Mouse (Mus musculus): Measurements from ENCODE around the gene Olfr160. TPM values are rescaled to one million over a fixed set of nuclear protein-coding genes. Genes with fewer than 3 reads are reported as not detected.

Olfr160 gene
- total RNA-seq, 2 experiments from 2014 or later, result not detected

Other genes starting within 250 kb of the Olfr160 start
- 10 to 100 TPM; 20.0 to 21.6 TPM for gene Msantd2, start 226.9 kb downstream of the Olfr160 start, total RNA-seq (2021)
- gene Esam, start 188.2 kb downstream of the Olfr160 start, total RNA-seq (2021), result 10 to 100 TPM; 17.2 to 17.8 TPM
- gene Vsig2, start 177.0 kb downstream of the Olfr160 start, total RNA-seq (2021), result 1 to 10 TPM; 2.8 to 4.4 TPM
- 1,000 to 10,000 TPM; 1,702 to 1,721 TPM for gene Nrgn, start 163.3 kb downstream of the Olfr160 start, total RNA-seq (2021)
- 10 to 100 TPM; 11.7 to 12.3 TPM for gene Siae, start 160.6 kb downstream of the Olfr160 start, total RNA-seq (2021)
- 1 to 10 TPM; 2.3 to 2.8 TPM for gene Spa17, start 102.5 kb downstream of the Olfr160 start, total RNA-seq (2021)
- 10 to 100 TPM; 47.4 to 49.8 TPM for gene Tbrg1, start 58.9 kb downstream of the Olfr160 start, total RNA-seq (2021)
- not detected for gene Panx3, start 47.0 kb downstream of the Olfr160 start, total RNA-seq (2021)
- gene Olfr874, start 28.9 kb upstream of the Olfr160 start, total RNA-seq (2021), result not detected
- gene Olfr875, start 55.6 kb upstream of the Olfr160 start, total RNA-seq (2021), result not detected
- gene Olfr876, start 86.8 kb upstream of the Olfr160 start, total RNA-seq (2021), result not detected
- not detected for gene Olfr877, start 138.0 kb upstream of the Olfr160 start, total RNA-seq (2021)
- not detected for gene Olfr145, start 180.5 kb upstream of the Olfr160 start, total RNA-seq (2021)
- gene Olfr878, start 201.6 kb upstream of the Olfr160 start, total RNA-seq (2021), result not detected